Mouse (Mus musculus) embryonic facial prominence, embryonic 10.5 days (tissue): ENCODE measurements around the gene Cenpo. TPM values are rescaled to one million over a fixed set of nuclear protein-coding genes. Genes with fewer than 3 reads are reported as not detected.

Experiments used
- DNase-seq: peaks from one replicate; pipeline ENCODE4 v3.0.0-alpha.2; 2017; ENCODE audit warnings: low spot score
- H3K27ac ChIP-seq: fragments of 300-500 bp; sonication (generic); replicated peaks from 2 replicates; pipeline ENCODE4 v1.5.1; 2016; ENCODE audit warnings: mild to moderate bottlenecking
- H3K27me3 ChIP-seq: fragments of 300-500 bp; sonication (generic); replicated peaks from 2 replicates; pipeline ENCODE4 v1.6.1; 2016; ENCODE audit warnings: low read depth, mild to moderate bottlenecking; ENCODE audit not compliant: poor library complexity, severe bottlenecking
- H3K36me3 ChIP-seq: fragments of 300-500 bp; sonication (generic); replicated peaks from 2 replicates; pipeline ENCODE4 v1.6.1; 2016; ENCODE audit warnings: mild to moderate bottlenecking, moderate library complexity
- H3K4me1 ChIP-seq: fragments of 300-500 bp; sonication (generic); 2 replicates; pipeline ENCODE4 v1.6.1; 2016
- H3K4me3 ChIP-seq: fragments of 300-500 bp; sonication (generic); 2 replicates; pipeline ENCODE4 v1.5.1; 2016; ENCODE audit warnings: mild to moderate bottlenecking, moderate library complexity
- H3K9me3 ChIP-seq: fragments of 300-500 bp; sonication (generic); 2 replicates; pipeline ENCODE4 v1.6.1; 2016; ENCODE audit warnings: mild to moderate bottlenecking
- WGBS: fragments of 180-500 bp; shearing (Covaris S2); methylation state at CpG from one replicate; pipeline ENCODE4 v1.1.7; 2016; 5-methylcytosine and 5-hydroxymethylcytosine counted together
- polyA plus RNA-seq: library from polyadenylated mRNA; unstranded; fragments of >200 nt; fragmentation: Nextera tagmentation; extraction: Ambion mirVana; gene quantifications from 2 replicates; pipeline ENCODE4 v1.2.1, GENCODE M21; 2016

Gene Cenpo
- polyA plus RNA-seq, 1 experiment from 2014 or later: 23.5 TPM

DNA sequence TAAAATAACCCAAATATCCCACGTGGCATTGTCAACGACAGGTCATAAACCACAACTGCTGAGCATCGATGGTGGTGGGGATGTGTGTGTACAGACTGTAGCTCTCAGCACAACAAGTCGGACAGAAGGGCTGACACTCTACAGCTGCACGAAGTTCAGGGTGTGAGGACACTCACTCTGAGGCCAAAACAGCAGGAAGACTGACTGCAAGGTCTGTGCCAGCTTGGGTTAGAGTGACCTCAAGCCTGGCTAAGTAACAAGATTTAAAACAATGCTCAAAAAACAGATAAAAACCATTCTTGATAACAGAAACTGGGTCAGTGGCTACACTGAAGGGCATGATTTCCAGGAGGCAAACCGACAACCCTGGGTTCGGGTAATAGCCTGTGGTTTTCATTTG is 3.9 kb downstream of the Cenpo start:
- DNase-seq: no peak
- WGBS: 90% methylated on average over 7 of the region's 7 CpGs
- Histone ChIP-seq H3K36me3 (peaks cover 64% of the 10 kb centered on the region), H3K9me3 (no peaks in the 10 kb centered on the region), H3K27me3 (no peaks in the 10 kb centered on the region), H3K4me3 (no peak overlapping the region), H3K27ac (no peak overlapping the region), H3K4me1 (peaks cover 12% of the 10 kb centered on the region)

- peak; percentile 48 for DNase-seq
- Histone ChIP-seq H3K4me3 (no peak overlapping the region), H3K36me3 (peaks cover 99% of the 10 kb centered on the region), H3K27me3 (no peaks in the 10 kb centered on the region), H3K27ac (peak overlapping the region; percentile 76), H3K9me3 (no peaks in the 10 kb centered on the region), H3K4me1 (peaks cover 11% of the 10 kb centered on the region)
- WGBS: 65% methylated on average over 8 of the region's 8 CpGs
Observed at GRCm38 (mm10) chr12:4212908-4213307, 21.2 kb downstream of the Cenpo start.

GRCm38 (mm10) chr12:4211174-4211573 is 22.9 kb downstream of the Cenpo start:
- H3K4me1 ChIP-seq: peaks cover 11% of the 10 kb centered on the region
- no peak for DNase-seq
- H3K27ac ChIP-seq: no peak overlapping the region
- peaks cover 95% of the 10 kb centered on the region for H3K36me3 ChIP-seq
- H3K27me3 ChIP-seq: no peaks in the 10 kb centered on the region
- WGBS: 91% methylated on average over 9 of the region's 9 CpGs
- H3K9me3 ChIP-seq: no peaks in the 10 kb centered on the region
- no peak overlapping the region for H3K4me3 ChIP-seq

DNA sequence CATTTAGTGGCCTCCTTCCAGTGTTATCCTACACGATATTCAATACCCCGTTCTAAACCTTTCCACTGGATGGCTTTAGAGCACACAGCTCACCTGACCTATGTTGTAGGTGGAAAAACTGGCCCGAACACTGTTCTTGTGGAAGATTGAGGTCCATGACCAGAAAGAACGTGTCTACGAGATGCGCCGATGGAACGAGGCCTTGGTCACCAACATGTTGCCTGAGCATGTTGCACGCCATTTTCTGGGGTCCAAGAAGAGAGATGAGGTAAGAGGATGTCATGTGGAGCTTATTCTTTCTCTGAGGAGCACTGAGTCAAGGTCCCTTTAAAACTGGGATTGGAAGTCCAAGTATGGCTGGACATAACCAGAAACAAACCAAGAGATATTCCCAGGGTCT is 24.9 kb downstream of the Cenpo start:
- 95% methylated on average over 9 of the region's 9 CpGs for WGBS
- no peaks in the 10 kb centered on the region for H3K27me3 ChIP-seq
- no peak for DNase-seq
- peaks cover 93% of the 10 kb centered on the region for H3K36me3 ChIP-seq
- peaks cover 11% of the 10 kb centered on the region for H3K4me1 ChIP-seq
- H3K4me3 ChIP-seq: no peak overlapping the region
- H3K27ac ChIP-seq: no peak overlapping the region
- no peaks in the 10 kb centered on the region for H3K9me3 ChIP-seq

DNA sequence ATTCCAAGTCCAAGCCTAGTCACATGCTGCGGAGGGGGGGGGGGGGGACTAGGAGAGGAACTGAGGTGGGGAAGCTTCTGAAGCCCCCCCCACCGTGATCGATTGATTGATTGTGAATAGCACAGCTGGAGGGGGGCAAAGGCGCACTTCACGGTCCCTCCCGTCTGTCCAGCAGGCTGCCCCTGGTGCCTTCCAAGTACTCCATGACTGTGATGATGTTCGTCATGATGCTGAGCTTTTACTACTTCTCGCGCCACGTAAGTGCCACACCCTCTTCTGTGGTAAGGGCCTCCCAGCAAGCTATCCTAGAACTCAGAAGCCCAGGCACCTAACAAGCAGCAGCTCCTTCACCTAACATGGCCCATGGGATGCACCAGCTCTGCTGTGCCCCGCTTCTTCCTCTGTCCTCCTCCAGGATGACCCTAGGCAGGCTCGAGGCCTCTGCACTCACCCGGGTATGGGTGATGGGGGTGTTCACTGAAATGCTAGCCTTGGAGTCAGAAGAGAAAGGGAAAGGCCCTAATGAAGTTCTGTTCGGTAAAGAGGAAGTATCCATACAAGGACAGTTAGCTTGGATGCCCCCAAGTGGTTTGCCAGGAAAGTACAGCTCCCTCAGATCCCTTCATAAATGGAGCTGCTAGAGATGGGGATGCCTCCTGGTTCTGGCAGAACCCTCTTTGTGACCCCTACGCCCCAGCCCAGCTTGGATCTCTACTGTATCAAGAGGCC is 25.5 kb downstream of the Cenpo start:
- peak; percentile 38 for DNase-seq
- Histone ChIP-seq H3K4me3 (no peak overlapping the region), H3K4me1 (peaks cover 11% of the 10 kb centered on the region), H3K27ac (no peak overlapping the region), H3K27me3 (no peaks in the 10 kb centered on the region), H3K36me3 (peaks cover 92% of the 10 kb centered on the region), H3K9me3 (no peaks in the 10 kb centered on the region)
- WGBS: 82% methylated on average over 15 of the region's 15 CpGs

GRCm38 (mm10) chr12:4206106-4206505 is 28.0 kb downstream of the Cenpo start:
- Histone ChIP-seq H3K27ac (no peak overlapping the region), H3K9me3 (no peaks in the 10 kb centered on the region), H3K27me3 (no peaks in the 10 kb centered on the region), H3K36me3 (peaks cover 78% of the 10 kb centered on the region), H3K4me3 (no peak overlapping the region), H3K4me1 (peaks cover 2% of the 10 kb centered on the region; the same call in 1 of the 2 replicates)
- DNase-seq: no peak
- 97% methylated on average over 11 of the region's 11 CpGs for WGBS

DNA sequence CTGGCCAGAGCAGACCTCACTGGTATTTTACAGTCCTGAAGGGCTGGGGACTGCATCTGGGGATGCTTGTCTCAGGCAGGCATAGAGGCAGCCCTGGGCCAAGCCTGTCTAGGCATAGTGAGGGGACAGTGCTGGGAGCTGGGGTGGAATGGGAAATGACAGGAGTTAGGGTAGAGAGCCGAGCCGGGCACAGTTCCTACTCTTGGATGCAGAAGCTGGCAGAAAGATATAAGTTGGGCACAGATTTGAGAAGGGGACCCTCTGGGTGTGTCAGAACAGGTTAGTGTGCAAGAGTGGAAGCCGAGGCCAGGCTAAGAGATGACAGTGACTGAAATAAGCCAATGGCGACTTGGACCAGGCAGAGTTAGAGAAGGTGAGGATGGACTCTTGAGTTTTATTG is 31.9 kb downstream of the Cenpo start:
- peaks cover 68% of the 10 kb centered on the region for H3K36me3 ChIP-seq
- H3K4me1 ChIP-seq: peaks cover 6% of the 10 kb centered on the region; the same call in 1 of the 2 replicates
- 89% methylated on average over 4 of the region's 4 CpGs for WGBS
- H3K27me3 ChIP-seq: no peaks in the 10 kb centered on the region
- H3K9me3 ChIP-seq: no peaks in the 10 kb centered on the region
- no peak for DNase-seq
- no peak overlapping the region for H3K4me3 ChIP-seq
- H3K27ac ChIP-seq: no peak overlapping the region

- H3K36me3 ChIP-seq: peaks cover 66% of the 10 kb centered on the region
- no peaks in the 10 kb centered on the region for H3K9me3 ChIP-seq
- WGBS: 89% methylated on average over 13 of the region's 13 CpGs
- no peak overlapping the region for H3K4me3 ChIP-seq
- no peaks in the 10 kb centered on the region for H3K27me3 ChIP-seq
- H3K4me1 ChIP-seq: peaks cover 6% of the 10 kb centered on the region; the same call in 1 of the 2 replicates
- no peak overlapping the region for H3K27ac ChIP-seq
- no peak for DNase-seq
Observed at GRCm38 (mm10) chr12:4201454-4202200, 32.5 kb downstream of the Cenpo start.

DNA sequence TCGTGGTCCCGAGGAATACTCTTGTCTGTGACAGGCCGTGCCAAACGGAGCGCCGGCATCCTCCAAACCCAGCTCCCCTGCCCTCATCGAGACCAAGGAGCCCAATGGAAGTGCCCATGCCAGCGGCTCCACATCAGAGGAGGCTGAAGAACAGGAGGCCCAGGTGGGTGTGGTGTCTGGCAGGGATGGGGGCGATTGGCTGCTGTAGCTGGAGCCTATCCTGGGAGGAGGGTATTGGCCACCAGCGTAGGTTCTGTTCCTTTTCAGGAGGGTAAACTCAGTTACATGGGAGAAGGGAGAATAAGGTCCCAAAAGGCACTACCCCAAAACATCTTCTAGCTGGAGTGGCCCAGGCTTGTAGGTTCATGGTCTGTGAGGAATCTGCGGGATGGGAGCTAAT is 34.8 kb downstream of the Cenpo start:
- no peak for DNase-seq
- H3K4me1 ChIP-seq: peaks cover 6% of the 10 kb centered on the region; the same call in 1 of the 2 replicates
- no peaks in the 10 kb centered on the region for H3K27me3 ChIP-seq
- WGBS: 94% methylated on average over 11 of the region's 11 CpGs
- H3K27ac ChIP-seq: no peak overlapping the region
- H3K36me3 ChIP-seq: peaks cover 48% of the 10 kb centered on the region
- no peaks in the 10 kb centered on the region for H3K9me3 ChIP-seq
- no peak overlapping the region for H3K4me3 ChIP-seq

GRCm38 (mm10) chr12:4198702-4199101 is 35.4 kb downstream of the Cenpo start:
- H3K27me3 ChIP-seq: no peaks in the 10 kb centered on the region
- WGBS: 92% methylated on average over 4 of the region's 4 CpGs

DNA sequence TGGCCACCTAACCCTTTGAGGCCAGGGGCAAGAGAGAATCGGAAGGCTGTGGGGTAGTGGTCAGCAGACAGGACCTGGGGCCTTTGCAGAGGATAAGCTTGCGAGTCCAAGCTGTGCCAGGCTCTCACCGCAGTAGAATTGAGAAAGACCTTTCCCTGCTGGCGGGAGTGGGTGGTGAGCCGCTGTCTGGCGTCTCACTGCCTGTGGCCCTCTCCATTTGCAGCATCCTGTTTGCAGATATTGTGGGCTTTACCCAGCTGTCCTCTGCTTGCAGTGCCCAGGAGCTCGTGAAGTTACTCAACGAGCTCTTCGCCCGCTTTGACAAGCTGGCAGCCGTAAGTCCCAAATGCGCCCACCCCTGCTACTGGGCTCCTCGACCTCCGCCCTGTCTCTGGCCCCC is 39.5 kb downstream of the Cenpo start:
- Histone ChIP-seq H3K9me3 (no peaks in the 10 kb centered on the region), H3K4me3 (no peak overlapping the region), H3K27ac (0 out of 2 replicates have a peak overlapping the region, but pooled peaks have one; percentile 35), H3K27me3 (no peaks in the 10 kb centered on the region), H3K4me1 (peaks cover 30% of the 10 kb centered on the region), H3K36me3 (peaks cover 24% of the 10 kb centered on the region)
- WGBS: 93% methylated on average over 14 of the region's 14 CpGs
- no peak for DNase-seq

More at GRCm38 (mm10) chr12:4198702-4199101, 35.4 kb downstream of the Cenpo start:
- DNase-seq: no peak
- Histone ChIP-seq H3K4me3 (no peak overlapping the region), H3K4me1 (peaks cover 10% of the 10 kb centered on the region), H3K36me3 (peaks cover 44% of the 10 kb centered on the region), H3K27ac (no peak overlapping the region), H3K9me3 (no peaks in the 10 kb centered on the region)

- 54% methylated on average over 10 of the region's 10 CpGs for WGBS
- peaks cover 11% of the 10 kb centered on the region for H3K36me3 ChIP-seq
- H3K27ac ChIP-seq: peak overlapping the region; percentile 53
Observed at GRCm38 (mm10) chr12:4193025-4193740, 40.9 kb downstream of the Cenpo start.

More at GRCm38 (mm10) chr12:4193025-4193740, 40.9 kb downstream of the Cenpo start:
- peak; percentile 55 for DNase-seq
- H3K9me3 ChIP-seq: no peaks in the 10 kb centered on the region
- no peak overlapping the region for H3K4me3 ChIP-seq
- peaks cover 45% of the 10 kb centered on the region for H3K4me1 ChIP-seq
- no peaks in the 10 kb centered on the region for H3K27me3 ChIP-seq
